Mouse (Mus musculus) hindlimb bud, embryonic 11.5 days (tissue): Measurements from ENCODE around the gene Des.

ENCODE experiments used
- DNase-seq: peaks from one replicate; pipeline ENCODE4 v3.0.0-alpha.2; 2012; ENCODE audit warnings: low read depth, low spot score; ENCODE audit errors: extremely low spot score

The Des gene

GRCm38 (mm10) chr1:75345036-75345935, 14.8 kb upstream of the Des start:
- no peak for DNase-seq

GRCm38 (mm10) chr1:75347279-75347678, 12.8 kb upstream of the Des start:
- no peak for DNase-seq

- no peak for DNase-seq
These were observed 10.9 kb upstream of the Des start for GRCm38 (mm10) chr1:75349275-75349674.

GRCm38 (mm10) chr1:75357261-75357660, 2.9 kb upstream of the Des start:
- DNase-seq = no peak

- no peak for DNase-seq
These were observed 2.1 kb upstream of the Des start for GRCm38 (mm10) chr1:75358009-75358408.

GRCm38 (mm10) chr1:75359346-75359745, 783 bp upstream of the Des start:
- no peak for DNase-seq

- DNase-seq = no peak
These were observed 994 bp downstream of the Des start for GRCm38 (mm10) chr1:75361123-75361522.

- no peak for DNase-seq
These were observed 1.6 kb downstream of the Des start for GRCm38 (mm10) chr1:75361750-75362149.

GRCm38 (mm10) chr1:75363868-75364267, 3.7 kb downstream of the Des start:
- no peak for DNase-seq

GRCm38 (mm10) chr1:75365510-75366137, 5.5 kb downstream of the Des start:
- no peak for DNase-seq

- no peak for DNase-seq
These were observed 9.3 kb downstream of the Des start for GRCm38 (mm10) chr1:75369360-75369983.

- DNase-seq = no peak
These were observed 10.0 kb downstream of the Des start for GRCm38 (mm10) chr1:75369984-75370660.

- no peak for DNase-seq
These were observed 11.4 kb downstream of the Des start for GRCm38 (mm10) chr1:75371317-75372095.

GRCm38 (mm10) chr1:75372450-75372849, 12.3 kb downstream of the Des start:
- no peak for DNase-seq

GRCm38 (mm10) chr1:75373276-75373675, 13.1 kb downstream of the Des start:
- DNase-seq = no peak

GRCm38 (mm10) chr1:75374950-75375936, 15.1 kb downstream of the Des start, which contains the start of gene Speg:
Speg (plus strand) TSS chr1:75375297.
- DNase-seq = no peak

GRCm38 (mm10) chr1:75379196-75379595, 19.1 kb downstream of the Des start:
- DNase-seq = no peak

GRCm38 (mm10) chr1:75379931-75380330, 19.8 kb downstream of the Des start:
- no peak for DNase-seq

GRCm38 (mm10) chr1:75380951-75381350, 20.8 kb downstream of the Des start:
- DNase-seq = no peak
